Mouse (Mus musculus): Measurements from ENCODE around the gene Fam135a. TPM values are rescaled to one million over a fixed set of nuclear protein-coding genes. Genes with fewer than 3 reads are reported as not detected.

Fam135a gene
- total RNA-seq, 2 experiments from 2014 or later, result 1.3 to 1.5 TPM

GRCm38 (mm10) chr1:23968027-23968725 lies 132.0 kb downstream of the Fam135a start:
- no peak for ATAC-seq (ENCODE audit: poor library complexity, severe bottlenecking)

GRCm38 (mm10) chr1:23966226-23966625 lies 133.9 kb downstream of the Fam135a start:
- peak; percentile 51; the same call in 1 of the 2 replicates for ATAC-seq (ENCODE audit: poor library complexity, severe bottlenecking)

Other genes with a start within 250 kb of the Fam135a start
- 63.1 and 70.6 TPM in 2 replicates for gene Smap1, start 178.0 kb downstream of the Fam135a start, total RNA-seq (2015)
- 28.7 and 39.4 TPM in 2 replicates for gene Smap1, start 178.0 kb downstream of the Fam135a start, total RNA-seq (2017)
- gene Sdhaf4, start 94.7 kb downstream of the Fam135a start, total RNA-seq (2015), result 17.3 and 20.7 TPM in 2 replicates
- 4.4 and 4.9 TPM in 2 replicates for gene Sdhaf4, start 94.7 kb downstream of the Fam135a start, total RNA-seq (2017)
- not detected in 2 replicates for gene Col9a1, start 77.3 kb upstream of the Fam135a start, total RNA-seq (2015)
- gene Col9a1, start 77.3 kb upstream of the Fam135a start, total RNA-seq (2017), result not detected in 2 replicates